Mouse (Mus musculus): ENCODE measurements around the gene Vps54. TPM values are rescaled to one million over a fixed set of nuclear protein-coding genes. Genes with fewer than 3 reads are reported as not detected.

Gene Vps54
- polyA plus RNA-seq, 1 experiment, result 98.5 TPM

DNA sequence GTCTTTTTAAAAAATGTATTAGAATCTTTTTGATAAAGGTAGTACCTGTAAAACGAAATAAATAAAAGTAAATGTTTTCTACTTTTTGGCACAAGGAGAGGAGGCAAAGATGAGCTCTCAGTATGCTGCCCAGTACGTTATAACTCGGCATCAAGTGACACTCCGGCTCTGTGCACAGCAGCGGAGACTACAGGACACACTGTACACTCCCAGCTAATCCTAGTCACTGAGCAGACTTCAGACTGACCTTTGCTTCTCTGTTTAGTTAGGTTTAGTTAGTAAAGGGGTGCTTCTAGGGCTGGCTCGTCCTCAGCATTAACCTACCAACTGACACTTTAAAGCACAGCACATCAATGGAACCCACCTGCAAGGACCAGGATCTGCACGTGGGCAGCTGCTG, 112.2 kb downstream of the Vps54 start:
- H3K4me1 ChIP-seq (ENCODE audit: control insufficient read depth, insufficient read depth, low read length), result peaks cover 2% of the 10 kb centered on the region
- H3K27me3 ChIP-seq (ENCODE audit: control insufficient read depth, insufficient read depth, low read length, poor library complexity, severe bottlenecking), result no peaks in the 10 kb centered on the region
- no peaks in the 10 kb centered on the region for H3K9me3 ChIP-seq (replicated peaks; ENCODE audit: control insufficient read depth, insufficient read depth, low read length, poor library complexity, severe bottlenecking)
- no peak overlapping the region for H3K4me3 ChIP-seq (ENCODE audit: low read depth, low read length)
- H3K9ac ChIP-seq (ENCODE audit: low read depth, poor library complexity, severe bottlenecking), result no peak overlapping the region
- TF ChIP-seq EP300 (IDR thresholded peaks at IDR 0.05; ENCODE audit: insufficient read depth, low read depth, low read length) (no peak), POLR2A (IDR thresholded peaks at IDR 0.05; ENCODE audit: insufficient read depth, low read length) (no peak), CTCF (IDR thresholded peaks at IDR 0.05; ENCODE audit: low read depth, low read length) (no peak)
- H3K27ac ChIP-seq (ENCODE audit: insufficient read depth, low read length), result no peak overlapping the region
- no peaks in the 10 kb centered on the region for H3K36me3 ChIP-seq (ENCODE audit: control insufficient read depth, insufficient read depth, low read length, poor library complexity, severe bottlenecking)

DNA sequence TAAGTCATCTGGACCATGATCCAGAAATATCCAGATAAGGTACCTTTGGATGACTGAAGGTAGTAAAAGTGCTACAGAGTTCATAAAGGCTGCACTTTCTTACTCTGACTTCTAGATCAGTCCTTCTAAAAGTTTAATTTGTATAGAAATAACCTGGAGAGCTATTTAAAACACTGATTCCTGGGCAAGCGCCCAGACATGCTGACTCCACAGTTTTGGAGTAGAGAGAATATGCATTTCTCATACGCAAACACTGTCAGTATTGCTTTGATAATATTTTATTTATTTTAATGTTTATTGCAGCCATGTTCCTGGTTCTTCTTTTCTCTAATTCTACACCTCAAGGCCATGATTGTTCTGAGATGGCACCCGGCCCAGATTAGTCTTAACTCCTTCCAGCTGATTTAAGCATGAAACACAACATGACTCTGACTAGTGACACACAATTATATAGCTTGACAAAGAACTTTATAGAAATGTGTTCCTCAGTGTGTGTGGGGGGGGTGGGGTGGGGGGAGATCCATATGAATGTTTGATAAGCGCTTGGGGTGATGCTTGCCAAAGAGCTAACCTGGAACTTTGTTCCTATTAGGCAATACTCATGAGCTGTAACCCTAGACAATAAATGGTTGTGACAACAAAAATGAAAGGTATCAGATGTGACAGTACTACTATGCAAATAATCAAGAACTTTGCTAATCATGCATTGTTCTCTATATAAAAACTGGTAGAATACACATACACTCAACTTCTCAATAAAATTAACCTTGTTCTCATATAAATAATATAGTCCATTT, 124.3 kb downstream of the Vps54 start:
- Histone ChIP-seq H3K9me3 (replicated peaks; ENCODE audit: control insufficient read depth, insufficient read depth, low read length, poor library complexity, severe bottlenecking) (no peaks in the 10 kb centered on the region), H3K4me1 (ENCODE audit: control insufficient read depth, insufficient read depth, low read length) (no peaks in the 10 kb centered on the region), H3K9ac (ENCODE audit: low read depth, poor library complexity, severe bottlenecking) (no peak overlapping the region), H3K4me3 (ENCODE audit: low read depth, low read length) (no peak overlapping the region), H3K27me3 (ENCODE audit: control insufficient read depth, insufficient read depth, low read length, poor library complexity, severe bottlenecking) (no peaks in the 10 kb centered on the region), H3K36me3 (ENCODE audit: control insufficient read depth, insufficient read depth, low read length, poor library complexity, severe bottlenecking) (no peaks in the 10 kb centered on the region), H3K27ac (ENCODE audit: insufficient read depth, low read length) (no peak overlapping the region)
- no peak for TF ChIP-seq CTCF (IDR thresholded peaks at IDR 0.05; ENCODE audit: low read depth, low read length)
- TF ChIP-seq EP300 (IDR thresholded peaks at IDR 0.05; ENCODE audit: insufficient read depth, low read depth, low read length), result no peak
- TF ChIP-seq POLR2A (IDR thresholded peaks at IDR 0.05; ENCODE audit: insufficient read depth, low read length), result no peak

DNA sequence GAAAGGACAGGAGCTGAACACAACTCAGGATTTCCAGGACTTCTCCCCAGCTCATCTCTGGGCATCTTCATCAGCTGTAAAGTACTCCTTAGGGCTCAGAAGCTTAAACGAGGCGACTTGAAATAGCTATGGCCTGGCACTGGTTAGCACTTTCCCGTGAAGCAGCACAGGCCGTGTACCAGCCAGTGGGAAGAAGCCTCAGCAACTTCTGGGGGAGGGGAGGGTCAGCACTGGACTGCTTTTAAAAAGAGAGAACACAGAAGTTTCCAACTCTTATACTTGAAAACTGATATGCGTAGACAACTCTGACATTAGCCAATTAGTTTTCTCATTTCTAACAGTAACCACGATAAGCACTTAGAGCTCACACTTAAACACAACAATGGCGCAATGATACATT, 129.4 kb downstream of the Vps54 start:
- TF ChIP-seq POLR2A (IDR thresholded peaks at IDR 0.05; ENCODE audit: insufficient read depth, low read length) (no peak), CTCF (IDR thresholded peaks at IDR 0.05; ENCODE audit: low read depth, low read length) (no peak), EP300 (IDR thresholded peaks at IDR 0.05; ENCODE audit: insufficient read depth, low read depth, low read length) (no peak)
- no peaks in the 10 kb centered on the region for H3K36me3 ChIP-seq (ENCODE audit: control insufficient read depth, insufficient read depth, low read length, poor library complexity, severe bottlenecking)
- H3K4me3 ChIP-seq (ENCODE audit: low read depth, low read length), result no peak overlapping the region
- no peak overlapping the region for H3K27ac ChIP-seq (ENCODE audit: insufficient read depth, low read length)
- H3K9ac ChIP-seq (ENCODE audit: low read depth, poor library complexity, severe bottlenecking), result no peak overlapping the region
- H3K4me1 ChIP-seq (ENCODE audit: control insufficient read depth, insufficient read depth, low read length), result no peaks in the 10 kb centered on the region
- H3K27me3 ChIP-seq (ENCODE audit: control insufficient read depth, insufficient read depth, low read length, poor library complexity, severe bottlenecking), result peaks cover 5% of the 10 kb centered on the region
- H3K9me3 ChIP-seq (replicated peaks; ENCODE audit: control insufficient read depth, insufficient read depth, low read length, poor library complexity, severe bottlenecking), result no peaks in the 10 kb centered on the region

DNA sequence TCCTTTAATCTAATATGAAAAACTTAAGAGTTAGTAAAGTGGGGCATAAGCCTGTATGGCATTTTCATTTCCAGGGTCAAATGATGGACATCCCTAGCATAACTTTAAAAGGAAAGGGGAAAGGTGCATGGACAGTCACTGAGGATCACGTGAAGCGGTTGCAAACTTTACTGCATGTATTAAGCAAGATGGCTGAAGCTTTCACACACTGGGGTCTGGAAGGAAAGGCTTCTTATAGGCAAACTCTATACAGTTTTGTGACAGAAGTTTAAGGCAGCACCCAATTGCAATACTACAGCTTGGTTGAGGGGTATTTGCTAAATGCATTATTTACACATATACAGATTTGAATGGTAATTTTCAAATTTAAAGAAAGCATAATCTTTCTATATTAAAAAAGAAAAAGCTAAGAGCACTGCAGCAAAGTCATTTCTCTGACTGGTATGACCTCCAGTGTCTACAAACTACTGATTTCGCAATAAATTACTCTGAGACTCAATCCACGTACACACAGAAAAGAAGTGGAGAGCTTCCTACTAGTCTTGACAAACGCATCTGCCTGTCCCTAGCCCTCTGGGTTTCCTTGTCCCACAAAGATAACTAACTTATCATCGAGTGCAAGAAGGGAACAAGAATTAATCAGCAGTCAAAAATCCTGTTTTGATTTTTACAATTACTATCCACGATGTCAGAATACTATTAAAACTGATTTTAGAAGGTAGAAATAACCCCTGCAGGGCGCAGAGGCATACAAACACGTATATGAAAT, 130.4 kb downstream of the Vps54 start:
- TF ChIP-seq CTCF (IDR thresholded peaks at IDR 0.05; ENCODE audit: low read depth, low read length) (no peak), POLR2A (IDR thresholded peaks at IDR 0.05; ENCODE audit: insufficient read depth, low read length) (no peak), EP300 (IDR thresholded peaks at IDR 0.05; ENCODE audit: insufficient read depth, low read depth, low read length) (no peak)
- peaks cover 5% of the 10 kb centered on the region for H3K27me3 ChIP-seq (ENCODE audit: control insufficient read depth, insufficient read depth, low read length, poor library complexity, severe bottlenecking)
- no peaks in the 10 kb centered on the region for H3K36me3 ChIP-seq (ENCODE audit: control insufficient read depth, insufficient read depth, low read length, poor library complexity, severe bottlenecking)
- no peak overlapping the region for H3K4me3 ChIP-seq (ENCODE audit: low read depth, low read length)
- peak overlapping the region; percentile 96 for H3K9ac ChIP-seq (ENCODE audit: low read depth, poor library complexity, severe bottlenecking)
- H3K9me3 ChIP-seq (replicated peaks; ENCODE audit: control insufficient read depth, insufficient read depth, low read length, poor library complexity, severe bottlenecking), result no peaks in the 10 kb centered on the region
- H3K4me1 ChIP-seq (ENCODE audit: control insufficient read depth, insufficient read depth, low read length), result no peaks in the 10 kb centered on the region
- no peak overlapping the region for H3K27ac ChIP-seq (ENCODE audit: insufficient read depth, low read length)

DNA sequence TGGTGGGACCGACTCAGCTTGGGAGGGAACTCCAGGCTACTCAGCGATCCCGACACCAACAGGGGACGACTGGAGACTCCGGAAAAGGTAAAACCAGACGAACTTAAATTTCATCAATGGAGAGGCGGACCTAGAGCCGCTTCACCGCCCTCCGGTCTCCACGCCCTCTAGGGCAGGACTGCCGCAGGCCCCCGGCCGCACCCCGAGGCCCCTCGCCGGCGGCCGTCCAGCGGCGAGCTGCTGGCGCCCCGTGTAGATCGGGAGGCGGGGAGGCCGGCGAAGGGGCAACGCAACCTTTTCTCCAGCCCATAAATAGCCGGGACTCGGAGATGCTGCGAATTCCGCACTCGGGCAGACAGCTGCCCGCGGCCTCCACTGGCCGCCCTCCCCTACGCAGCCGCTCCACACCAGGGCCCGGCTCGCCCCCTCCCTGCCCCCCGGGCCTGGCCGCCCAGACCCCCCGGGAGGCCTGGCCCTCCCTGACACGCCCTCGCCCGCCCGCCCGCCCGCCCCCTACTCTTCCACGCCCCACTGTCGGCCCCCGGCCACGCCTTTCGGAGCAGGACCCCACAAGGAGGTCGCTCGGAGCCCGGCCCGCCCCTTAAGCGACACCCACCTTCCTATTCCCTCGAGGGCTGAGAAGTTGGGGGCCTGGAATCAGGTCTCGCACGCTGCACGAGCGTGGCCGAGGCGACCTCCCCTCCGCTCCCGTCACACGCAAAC, 131.5 kb downstream of the Vps54 start:
- H3K36me3 ChIP-seq (ENCODE audit: control insufficient read depth, insufficient read depth, low read length, poor library complexity, severe bottlenecking), result no peaks in the 10 kb centered on the region
- H3K27ac ChIP-seq (ENCODE audit: insufficient read depth, low read length), result no peak overlapping the region
- TF ChIP-seq EP300 (IDR thresholded peaks at IDR 0.05; ENCODE audit: insufficient read depth, low read depth, low read length) (no peak), CTCF (IDR thresholded peaks at IDR 0.05; ENCODE audit: low read depth, low read length) (no peak)
- no peaks in the 10 kb centered on the region for H3K4me1 ChIP-seq (ENCODE audit: control insufficient read depth, insufficient read depth, low read length)
- H3K9me3 ChIP-seq (replicated peaks; ENCODE audit: control insufficient read depth, insufficient read depth, low read length, poor library complexity, severe bottlenecking), result no peaks in the 10 kb centered on the region
- peaks cover 5% of the 10 kb centered on the region for H3K27me3 ChIP-seq (ENCODE audit: control insufficient read depth, insufficient read depth, low read length, poor library complexity, severe bottlenecking)
- peak overlapping the region; percentile 78 for H3K4me3 ChIP-seq (ENCODE audit: low read depth, low read length)
- peak overlapping the region; percentile 96 for H3K9ac ChIP-seq (ENCODE audit: low read depth, poor library complexity, severe bottlenecking)

Other genes starting within 250 kb of the Vps54 start
- 35.7 and 41.0 TPM in 2 replicates for gene Peli1, start 148.0 kb upstream of the Vps54 start, polyA plus RNA-seq (2011; ENCODE audit: insufficient read depth, insufficient read length, low read depth, missing spikeins)
- gene Ugp2, start 131.9 kb downstream of the Vps54 start, polyA plus RNA-seq (2011; ENCODE audit: insufficient read depth, insufficient read length, low read depth, missing spikeins), result 28.9 and 39.9 TPM in 2 replicates